Mouse (Mus musculus) cerebellum, adult 2 months (tissue): Measurements from ENCODE around the gene Hibadh.

ENCODE experiments used
- CTCF ChIP-seq: fragments of 200-500 bp; IDR thresholded peaks from 2 replicates; pipeline ENCODE4 v1.5.1; 2011; ENCODE audit warnings: low read depth, mild to moderate bottlenecking, control low read depth, low read length, moderate library complexity, borderline replicate concordance; ENCODE audit not compliant: insufficient read depth
- POLR2A ChIP-seq: fragments of 200-500 bp; IDR thresholded peaks from 2 replicates; pipeline ENCODE4 v1.6.1; 2011; ENCODE audit warnings: low read length, control low read depth, borderline replicate concordance; ENCODE audit not compliant: insufficient read depth

DNA sequence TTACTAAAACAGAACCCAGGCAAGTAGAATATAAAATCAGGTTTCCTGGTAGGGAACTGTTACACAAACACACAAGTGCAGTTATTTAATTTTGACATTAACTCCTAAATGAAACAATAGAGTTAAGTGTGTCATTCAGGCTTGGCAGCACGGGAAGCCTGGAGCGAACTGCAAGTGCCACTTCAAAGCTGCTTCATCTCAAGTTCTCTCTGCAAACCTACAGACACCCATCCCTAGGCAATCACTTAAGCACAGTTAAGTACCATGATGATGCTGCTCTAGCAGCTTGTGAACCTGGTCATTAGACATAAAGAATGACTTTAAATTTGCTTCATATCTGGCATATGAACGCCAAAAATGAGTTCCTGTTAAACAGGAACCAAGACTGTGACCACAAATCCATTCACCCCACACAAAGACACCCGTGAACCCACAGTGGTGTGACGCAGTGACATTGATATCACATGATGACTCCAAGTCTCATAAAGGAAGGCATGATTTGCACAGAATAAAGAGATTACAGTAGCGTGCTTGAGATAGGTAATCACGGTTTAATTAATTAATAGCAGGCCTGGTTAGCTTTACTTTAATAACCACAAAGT, 33.3 kb downstream of the Hibadh start:
- TF ChIP-seq POLR2A, result no peak
- no peak for TF ChIP-seq CTCF
